ENCODE assay signal across 10 mouse cellular contexts in genomic region chr5:3597171-3597570, GRCm38 (mm10). TPM values are rescaled to one million over a fixed set of nuclear protein-coding genes. Genes with fewer than 3 reads are reported as not detected.
DNase-seq lines count a peak whose midpoint lies in the region; ATAC-seq and TF ChIP-seq lines count a peak whose summit lies in the region.
"Had no signal": no experiment of that assay in that cellular context is flagged by ENCODE, and none has a peak within 500 bp of the region (broad histone marks: within the 10 kb centered on the region; RNA-seq: fewer than 3 reads in every experiment).

No protein-coding gene starts in this region.

- TF ChIP-seq CTCF in kidney, postnatal 0 days (IDR thresholded peaks at IDR 0.05; ENCODE audit: low read depth), result no peak
- TF ChIP-seq CTCF in kidney, adult 2 months (conservative IDR thresholded peaks at IDR 0.05; ENCODE audit: insufficient read depth, insufficient read length, low read depth, low read length), result no peak
- no peak for TF ChIP-seq CTCF in intestine, postnatal 0 days (IDR thresholded peaks at IDR 0.05; ENCODE audit: low read depth)

- no peak for DNase-seq in kidney, postnatal 0 days (ENCODE audit: low spot score)
- no peak for DNase-seq in kidney, adult 2 months
- no peak for DNase-seq in embryonic facial prominence, embryonic 14.5 days (ENCODE audit: low spot score)
- DNase-seq in adrenal gland, postnatal 4 days (ENCODE audit: low spot score in 2 of 2), result no peak
- DNase-seq in adrenal gland, adult 8-10 months, result no peak
- DNase-seq in layer of hippocampus, adult 18-20 months (ENCODE audit: low spot score in 2 of 2), result no peak

- H3K27ac ChIP-seq in kidney, postnatal 0 days, result no peak overlapping the region
- no peak overlapping the region for H3K27ac ChIP-seq in kidney, adult 2 months (ENCODE audit: insufficient read depth, low read depth, low read length)
- no peak overlapping the region for H3K27ac ChIP-seq in embryonic facial prominence, embryonic 14.5 days (replicated peaks; ENCODE audit: low read depth, low read length)
- no peak overlapping the region for H3K27ac ChIP-seq in intestine, postnatal 0 days (ENCODE audit: low read depth, low read length)
- no peak overlapping the region for H3K27ac ChIP-seq in neural tube, embryonic 12.5 days

- peak overlapping the region; percentile 91 for H3K4me2 ChIP-seq in kidney, postnatal 0 days (ENCODE audit: low read length)
- peak overlapping the region; percentile 80 for H3K4me2 ChIP-seq in embryonic facial prominence, embryonic 14.5 days (ENCODE audit: low read depth, low read length)
- peak overlapping the region; percentile 94 for H3K4me2 ChIP-seq in intestine, postnatal 0 days (replicated peaks; ENCODE audit: low read depth)
- peak overlapping the region; percentile 57 for H3K4me2 ChIP-seq in neural tube, embryonic 12.5 days (replicated peaks)

- ATAC-seq in kidney, postnatal 0 days (replicated peaks; ENCODE audit: low FRiP score, low read depth), result no peak
- no peak for ATAC-seq in embryonic facial prominence, embryonic 14.5 days (ENCODE audit: low read depth)
- no peak for ATAC-seq in intestine, postnatal 0 days
- ATAC-seq in neural tube, embryonic 12.5 days (ENCODE audit: low FRiP score, low read depth), result no peak

- no peaks in the 10 kb centered on the region for H3K9me3 ChIP-seq in kidney, postnatal 0 days (replicated peaks; ENCODE audit: low read length)
- no peaks in the 10 kb centered on the region for H3K9me3 ChIP-seq in embryonic facial prominence, embryonic 14.5 days (ENCODE audit: control insufficient read depth, low read length)
- no peaks in the 10 kb centered on the region for H3K9me3 ChIP-seq in intestine, postnatal 0 days (ENCODE audit: control insufficient read depth)
- no peaks in the 10 kb centered on the region for H3K9me3 ChIP-seq in neural tube, embryonic 12.5 days

- H3K9ac ChIP-seq in kidney, postnatal 0 days (ENCODE audit: low read depth, low read length), result 0 out of 2 replicates have a peak overlapping the region, but pooled peaks have one; percentile 69
- H3K9ac ChIP-seq in embryonic facial prominence, embryonic 14.5 days (ENCODE audit: low read depth, low read length), result peak overlapping the region; percentile 75; the same call in 1 of the 2 replicates
- H3K9ac ChIP-seq in intestine, postnatal 0 days (ENCODE audit: low read depth, low read length), result peak overlapping the region; percentile 70; the same call in 1 of the 2 replicates
- H3K9ac ChIP-seq in neural tube, embryonic 12.5 days, result peak overlapping the region; percentile 62; the same call in 1 of the 2 replicates

- H3K4me1 ChIP-seq in kidney, postnatal 0 days (replicated peaks; ENCODE audit: insufficient read depth, low read length), result no peaks in the 10 kb centered on the region
- 0 out of 2 replicates have a peak, but pooled peaks cover 6% of the 10 kb centered on the region for H3K4me1 ChIP-seq in kidney, adult 2 months (ENCODE audit: control insufficient read depth, insufficient read depth, low read length)
- peaks cover 4% of the 10 kb centered on the region; the same call in 1 of the 2 replicates for H3K4me1 ChIP-seq in embryonic facial prominence, embryonic 14.5 days (ENCODE audit: control insufficient read depth, insufficient read depth, low read length)
- peaks cover 8% of the 10 kb centered on the region for H3K4me1 ChIP-seq in intestine, postnatal 0 days (replicated peaks; ENCODE audit: control insufficient read depth, insufficient read depth, low read length)
- peaks cover 15% of the 10 kb centered on the region for H3K4me1 ChIP-seq in neural tube, embryonic 12.5 days

- TF ChIP-seq POLR2A in kidney, adult 2 months (IDR thresholded peaks at IDR 0.05; ENCODE audit: low read depth, low read length), result no peak

- H3K4me3 ChIP-seq in kidney, postnatal 0 days (replicated peaks; ENCODE audit: low read depth, low read length), result peak overlapping the region; percentile 81
- no peak overlapping the region for H3K4me3 ChIP-seq in kidney, adult 2 months (ENCODE audit: insufficient read depth, low read depth, low read length)
- H3K4me3 ChIP-seq in embryonic facial prominence, embryonic 14.5 days (ENCODE audit: low read depth, low read length), result peak overlapping the region; percentile 93
- peak overlapping the region; percentile 89; the same call in 1 of the 2 replicates for H3K4me3 ChIP-seq in intestine, postnatal 0 days (ENCODE audit: low read depth, low read length)
- H3K4me3 ChIP-seq in neural tube, embryonic 12.5 days, result peak overlapping the region; percentile 70; the same call in 1 of the 2 replicates

- H3K36me3 ChIP-seq in kidney, postnatal 0 days (ENCODE audit: insufficient read depth, low read length), result no peaks in the 10 kb centered on the region
- H3K36me3 ChIP-seq in kidney, adult 2 months (ENCODE audit: control insufficient read depth, insufficient read depth, low read length), result no peaks in the 10 kb centered on the region
- 0 out of 2 replicates have a peak, but pooled peaks cover under 1% of the 10 kb centered on the region for H3K36me3 ChIP-seq in embryonic facial prominence, embryonic 14.5 days (ENCODE audit: control insufficient read depth, insufficient read depth, low read length)
- no peaks in the 10 kb centered on the region for H3K36me3 ChIP-seq in intestine, postnatal 0 days (ENCODE audit: control insufficient read depth, insufficient read depth)
- 0 out of 2 replicates have a peak, but pooled peaks cover under 1% of the 10 kb centered on the region for H3K36me3 ChIP-seq in neural tube, embryonic 12.5 days

- no peaks in the 10 kb centered on the region for H3K27me3 ChIP-seq in kidney, postnatal 0 days (ENCODE audit: insufficient read depth, low read length)
- H3K27me3 ChIP-seq in kidney, adult 2 months (replicated peaks; ENCODE audit: control insufficient read depth, insufficient read depth, low read length), result no peaks in the 10 kb centered on the region
- H3K27me3 ChIP-seq in embryonic facial prominence, embryonic 14.5 days (replicated peaks; ENCODE audit: control insufficient read depth, insufficient read depth, low read length), result no peaks in the 10 kb centered on the region
- no peaks in the 10 kb centered on the region for H3K27me3 ChIP-seq in intestine, postnatal 0 days (replicated peaks; ENCODE audit: control insufficient read depth, insufficient read depth, low read length)
- no peaks in the 10 kb centered on the region for H3K27me3 ChIP-seq in neural tube, embryonic 12.5 days (replicated peaks)
- H3K27me3 ChIP-seq: Patski had no signal

RNA-seq across cellular contexts. Expression of gene Rbm48, which starts 0.8 kb away (rescaled TPM):
- 10.2 and 12.1 TPM in 2 replicates for polyA plus RNA-seq in kidney, postnatal 0 days (2015; fragmentation: Nextera tagmentation; extraction: Ambion mirVana)
- polyA plus RNA-seq in kidney, adult 2 months (2012; rRNA removed), result 4.3 TPM in 2 replicates
- polyA plus RNA-seq in embryonic facial prominence, embryonic 14.5 days (2014; fragmentation: Nextera tagmentation; extraction: Ambion mirVana), result 11.4 TPM in 2 replicates
- polyA plus RNA-seq in intestine, postnatal 0 days (2015; fragmentation: Nextera tagmentation; extraction: Ambion mirVana), result 5.8 and 6.5 TPM in 2 replicates
- polyA plus RNA-seq in neural tube, embryonic 12.5 days (2016; fragmentation: Nextera tagmentation; extraction: Ambion mirVana), result 12.6 and 15.1 TPM in 2 replicates
- total RNA-seq in adrenal gland, postnatal 4 days (2021), result 10 to 100 TPM; 15.0 to 16.0 TPM
- total RNA-seq in adrenal gland, adult 8-10 months (2022), result 10 to 100 TPM in 3 of 4 experiments, 1 to 10 TPM in 1; 9.9 to 14.8 (median 12.6) TPM
- 10 to 100 TPM; 12.6 to 13.9 TPM for total RNA-seq in layer of hippocampus, adult 18-20 months (2021)

RNA-seq across cellular contexts. Expression of gene Pex1, which starts 1.3 kb away (rescaled TPM):
- polyA plus RNA-seq in kidney, postnatal 0 days (2015; fragmentation: Nextera tagmentation; extraction: Ambion mirVana), result 16.4 and 16.6 TPM in 2 replicates
- polyA plus RNA-seq in kidney, adult 2 months (2012; rRNA removed), result 10.8 and 11.1 TPM in 2 replicates
- polyA plus RNA-seq in embryonic facial prominence, embryonic 14.5 days (2014; fragmentation: Nextera tagmentation; extraction: Ambion mirVana), result 12.9 and 13.0 TPM in 2 replicates
- 12.3 and 12.4 TPM in 2 replicates for polyA plus RNA-seq in intestine, postnatal 0 days (2015; fragmentation: Nextera tagmentation; extraction: Ambion mirVana)
- 20.6 and 22.4 TPM in 2 replicates for polyA plus RNA-seq in neural tube, embryonic 12.5 days (2016; fragmentation: Nextera tagmentation; extraction: Ambion mirVana)
- 10 to 100 TPM; 33.1 to 34.3 TPM for total RNA-seq in adrenal gland, postnatal 4 days (2021)
- total RNA-seq in adrenal gland, adult 8-10 months (2022), result 10 to 100 TPM; 29.4 to 42.8 (median 31.9) TPM
- 10 to 100 TPM; 23.9 to 24.7 TPM for total RNA-seq in layer of hippocampus, adult 18-20 months (2021)

RNA-seq across cellular contexts. Expression of gene 1700109H08Rik, which starts 25.8 kb away (rescaled TPM):
- polyA plus RNA-seq in kidney, postnatal 0 days (2015; fragmentation: Nextera tagmentation; extraction: Ambion mirVana), result 0.41 and 0.62 TPM in 2 replicates
- 1.5 and 1.7 TPM in 2 replicates for polyA plus RNA-seq in kidney, adult 2 months (2012; rRNA removed)
- polyA plus RNA-seq in embryonic facial prominence, embryonic 14.5 days (2014; fragmentation: Nextera tagmentation; extraction: Ambion mirVana), result 1.5 and 1.6 TPM in 2 replicates
- 0.35 and 0.55 TPM in 2 replicates for polyA plus RNA-seq in intestine, postnatal 0 days (2015; fragmentation: Nextera tagmentation; extraction: Ambion mirVana)
- 3.7 and 4.1 TPM in 2 replicates for polyA plus RNA-seq in neural tube, embryonic 12.5 days (2016; fragmentation: Nextera tagmentation; extraction: Ambion mirVana)
- 10 to 100 TPM in 1 of 2 experiments, 1 to 10 TPM in 1; 7.7 to 11.0 TPM for total RNA-seq in adrenal gland, postnatal 4 days (2021)
- total RNA-seq in adrenal gland, adult 8-10 months (2022), result 10 to 100 TPM in 1 of 4 experiments, 1 to 10 TPM in 3; 2.7 to 11.1 (median 4.4) TPM
- total RNA-seq in layer of hippocampus, adult 18-20 months (2021), result 1 to 10 TPM; 4.7 to 4.9 TPM

RNA-seq across cellular contexts. Expression of gene Fam133b, which starts 53.5 kb away (rescaled TPM):
- polyA plus RNA-seq in kidney, postnatal 0 days (2015; fragmentation: Nextera tagmentation; extraction: Ambion mirVana), result 30.6 and 31.0 TPM in 2 replicates
- polyA plus RNA-seq in kidney, adult 2 months (2012; rRNA removed), result 7.1 and 8.1 TPM in 2 replicates
- polyA plus RNA-seq in embryonic facial prominence, embryonic 14.5 days (2014; fragmentation: Nextera tagmentation; extraction: Ambion mirVana), result 24.4 and 27.2 TPM in 2 replicates
- 14.9 and 15.8 TPM in 2 replicates for polyA plus RNA-seq in intestine, postnatal 0 days (2015; fragmentation: Nextera tagmentation; extraction: Ambion mirVana)
- polyA plus RNA-seq in neural tube, embryonic 12.5 days (2016; fragmentation: Nextera tagmentation; extraction: Ambion mirVana), result 31.6 and 35.1 TPM in 2 replicates
- total RNA-seq in adrenal gland, postnatal 4 days (2021), result 10 to 100 TPM; 42.9 to 43.1 TPM
- total RNA-seq in adrenal gland, adult 8-10 months (2022), result 10 to 100 TPM; 27.9 to 44.7 (median 32.1) TPM
- 10 to 100 TPM; 42.9 to 44.1 TPM for total RNA-seq in layer of hippocampus, adult 18-20 months (2021)

RNA-seq across cellular contexts. Expression of gene Tmbim7, which starts 53.8 kb away (rescaled TPM):
- polyA plus RNA-seq in kidney, postnatal 0 days (2015; fragmentation: Nextera tagmentation; extraction: Ambion mirVana), result not detected in 2 replicates
- polyA plus RNA-seq in kidney, adult 2 months (2012; rRNA removed), result not detected in 2 replicates
- not detected in 2 replicates for polyA plus RNA-seq in embryonic facial prominence, embryonic 14.5 days (2014; fragmentation: Nextera tagmentation; extraction: Ambion mirVana)
- polyA plus RNA-seq in intestine, postnatal 0 days (2015; fragmentation: Nextera tagmentation; extraction: Ambion mirVana), result not detected in 2 replicates
- polyA plus RNA-seq in neural tube, embryonic 12.5 days (2016; fragmentation: Nextera tagmentation; extraction: Ambion mirVana), result not detected in 2 replicates
- total RNA-seq in adrenal gland, postnatal 4 days (2021), result not detected
- not detected for total RNA-seq in adrenal gland, adult 8-10 months (2022)
- total RNA-seq in layer of hippocampus, adult 18-20 months (2021), result not detected
- polyA plus RNA-seq: large intestine, adult 2 months; Patski had no signal
